Mouse (Mus musculus) MEL (cell line): Measurements from ENCODE around the gene Klhdc4.

ENCODE experiments used
- CTCF ChIP-seq, 3 experiments: IDR thresholded peaks in 2 of 3; conservative IDR thresholded peaks in 1 of 3; 2 replicates each; pipeline ENCODE4 v1.5.1; 2011 to 2012; ENCODE audit warnings: low read length in 3 of 3, low read depth in 2 of 3, mild to moderate bottlenecking in 2 of 3, improper control_type of control experiment in 1 of 3, inconsistent platforms in 1 of 3, mixed read lengths in 1 of 3, moderate library complexity in 1 of 3; ENCODE audit not compliant: control insufficient read depth in 1 of 3, insufficient read depth in 1 of 3, poor library complexity in 1 of 3, severe bottlenecking in 1 of 3
- EP300 ChIP-seq, 2 experiments: IDR thresholded peaks; 2 replicates each; pipeline ENCODE4 v1.6.1; 2011; ENCODE audit warnings: improper control_type of control experiment in 2 of 2, low read length in 2 of 2, low read depth in 1 of 2, mild to moderate bottlenecking in 1 of 2
- GATA1 ChIP-seq: IDR thresholded peaks from 2 replicates; pipeline ENCODE4 v1.6.1; 2011; ENCODE audit warnings: low read depth, low read length, improper control_type of control experiment
- JUND ChIP-seq: IDR thresholded peaks from 2 replicates; pipeline ENCODE4 v1.6.1; 2011; ENCODE audit warnings: low read depth, mild to moderate bottlenecking, improper control_type of control experiment, low read length
- KAT2A ChIP-seq: conservative IDR thresholded peaks from 2 replicates; pipeline ENCODE4 v1.6.1; 2012; ENCODE audit warnings: low read depth, low read length, improper control_type of control experiment, inconsistent platforms
- MYC ChIP-seq: IDR thresholded peaks from 2 replicates; pipeline ENCODE4 v1.6.1; 2011; ENCODE audit warnings: low read depth, mild to moderate bottlenecking, low read length, improper control_type of control experiment, moderate library complexity
- POLR2A ChIP-seq, 2 experiments: IDR thresholded peaks; 2 replicates each; pipeline ENCODE4 v1.6.1; 2011 to 2012; ENCODE audit warnings: low read length in 2 of 2, mild to moderate bottlenecking in 2 of 2, control low read depth in 1 of 2, improper control_type of control experiment in 1 of 2, low read depth in 1 of 2, moderate library complexity in 1 of 2; ENCODE audit not compliant: control insufficient read depth in 1 of 2, insufficient read depth in 1 of 2, poor library complexity in 1 of 2
- POLR2AphosphoS2 ChIP-seq: IDR thresholded peaks from 2 replicates; pipeline ENCODE4 v1.6.1; 2011; ENCODE audit warnings: low read length, improper control_type of control experiment
- USF1 ChIP-seq: IDR thresholded peaks from 2 replicates; pipeline ENCODE4 v1.6.1; 2014; ENCODE audit warnings: low read depth, mild to moderate bottlenecking, inconsistent platforms, low read length, improper control_type of control experiment, moderate library complexity
- ZNF384 ChIP-seq: IDR thresholded peaks from 2 replicates; pipeline ENCODE4 v1.6.1; 2012; ENCODE audit warnings: low read depth, mild to moderate bottlenecking, inconsistent platforms, low read length, improper control_type of control experiment

DNA sequence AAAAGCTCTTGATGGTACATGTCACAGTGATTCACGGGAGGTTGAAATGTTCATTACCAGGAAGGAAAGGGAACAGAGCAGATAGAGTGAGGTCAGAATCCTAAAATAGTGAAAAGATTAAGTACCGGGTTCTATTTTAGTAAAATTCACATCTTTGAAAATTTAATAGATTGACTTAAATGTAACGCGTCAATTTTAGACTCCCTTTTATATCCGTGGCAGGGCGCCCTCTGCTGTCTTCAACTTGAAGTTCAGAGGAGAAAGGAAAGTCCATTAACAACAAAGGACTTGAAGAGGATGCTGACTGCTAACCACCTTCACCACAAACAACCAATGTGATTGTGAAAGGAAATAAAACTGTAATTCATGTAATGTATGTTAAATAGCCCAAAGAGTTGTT, 3.1 kb upstream of the Klhdc4 start:
- TF ChIP-seq POLR2AphosphoS2 (no peak), EP300 (IDR thresholded peaks at IDR 0.05; ENCODE audit: low read depth in 1 of 2, low read length in 2 of 2) (no peak), MYC (peak; percentile 40; the same call in 1 of the 2 replicates), CTCF (IDR thresholded peaks at IDR 0.05 in 2 of 3, conservative IDR thresholded peaks at IDR 0.05 in 1 of 3; ENCODE audit: control insufficient read depth in 1 of 3, insufficient read depth in 1 of 3, low read depth in 2 of 3, low read length in 3 of 3, poor library complexity in 1 of 3, severe bottlenecking in 1 of 3) (peak; percentile 47 to 83 (median 53)), POLR2A (IDR thresholded peaks at IDR 0.05; ENCODE audit: control insufficient read depth in 1 of 2, insufficient read depth in 1 of 2, low read depth in 1 of 2, low read length in 2 of 2, poor library complexity in 1 of 2) (no peak), USF1 (no peak), ZNF384 (no peak), GATA1 (no peak), JUND (no peak), KAT2A (no peak)
